16 mouse cellular contexts compared by ENCODE assay signal in the genomic region with DNA sequence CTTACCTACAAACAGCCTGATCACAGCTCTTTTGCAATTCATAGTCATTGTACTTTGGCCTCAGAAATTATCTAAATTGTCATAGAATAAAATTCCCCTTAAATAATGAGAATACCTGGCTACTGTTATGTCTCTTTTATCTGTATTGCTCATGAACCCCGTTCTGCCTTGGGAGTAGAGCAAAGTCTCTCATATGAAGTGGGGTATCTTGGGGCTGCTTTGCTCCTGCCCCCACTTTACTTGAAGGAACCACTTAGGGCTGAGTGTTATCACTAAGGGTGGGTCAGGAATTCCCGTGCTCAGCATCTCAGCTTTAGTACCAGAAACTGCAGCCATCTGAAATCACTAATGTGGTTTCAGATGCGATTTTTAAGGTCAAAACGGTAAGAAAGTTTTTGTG.
"Had no signal": no experiment of that assay in that cellular context is flagged by ENCODE, and none has a peak within 500 bp of the region (broad histone marks: within the 10 kb centered on the region; RNA-seq: fewer than 3 reads in every experiment).

No protein-coding gene starts in this region.

- DNase-seq: retina, postnatal 1 day; right cerebral cortex, adult 18-20 months; right cerebral cortex, postnatal 14 days; right cerebral cortex, postnatal 25 days; right cerebral cortex, postnatal 4 days; spleen, adult 18-20 months; thymus, adult 18-20 months; thymus, adult 2 months; thymus, postnatal 14 days; thymus, postnatal 25 days; thymus, postnatal 36 days; thymus, postnatal 4 days had no signal

- H3K27ac ChIP-seq: neural tube, embryonic 13.5 days; neural tube, embryonic 15.5 days; stomach, embryonic 15.5 days; stomach, postnatal 0 days had no signal

- H3K4me1 ChIP-seq: neural tube, embryonic 13.5 days; neural tube, embryonic 15.5 days; stomach, embryonic 15.5 days had no signal

- H3K9me3 ChIP-seq: neural tube, embryonic 13.5 days; neural tube, embryonic 15.5 days; stomach, embryonic 15.5 days had no signal

- H3K27me3 ChIP-seq: neural tube, embryonic 13.5 days; neural tube, embryonic 15.5 days; stomach, embryonic 15.5 days had no signal

- H3K9ac ChIP-seq: neural tube, embryonic 13.5 days; neural tube, embryonic 15.5 days; stomach, embryonic 15.5 days had no signal

- H3K4me3 ChIP-seq: neural tube, embryonic 13.5 days; neural tube, embryonic 15.5 days; stomach, embryonic 15.5 days had no signal

- H3K4me2 ChIP-seq: neural tube, embryonic 13.5 days; neural tube, embryonic 15.5 days; stomach, embryonic 15.5 days had no signal

- H3K36me3 ChIP-seq: neural tube, embryonic 13.5 days; neural tube, embryonic 15.5 days; stomach, embryonic 15.5 days had no signal
